Mouse (Mus musculus) limb, embryonic 10.5 days (tissue): ENCODE measurements around the gene Clec16a. TPM values are rescaled to one million over a fixed set of nuclear protein-coding genes. Genes with fewer than 3 reads are reported as not detected.

Source experiments
- DNase-seq: peaks from one replicate; pipeline ENCODE4 v3.0.0-alpha.2; 2017; ENCODE audit warnings: low spot score
- H3K27ac ChIP-seq: fragments of 300-500 bp; sonication (generic); 2 replicates; pipeline ENCODE4 v1.5.1; 2016; ENCODE audit warnings: mild to moderate bottlenecking
- H3K27me3 ChIP-seq: fragments of 300-500 bp; sonication (generic); 2 replicates; pipeline ENCODE4 v1.6.1; 2016; ENCODE audit warnings: low read depth, mild to moderate bottlenecking; ENCODE audit not compliant: poor library complexity, severe bottlenecking
- H3K36me3 ChIP-seq: fragments of 300-500 bp; sonication (generic); 2 replicates; pipeline ENCODE4 v1.6.1; 2016; ENCODE audit warnings: mild to moderate bottlenecking, moderate library complexity
- H3K4me1 ChIP-seq: fragments of 300-500 bp; sonication (generic); 2 replicates; pipeline ENCODE4 v1.6.1; 2016
- H3K4me3 ChIP-seq: fragments of 300-500 bp; sonication (generic); 2 replicates; pipeline ENCODE4 v1.5.1; 2016; ENCODE audit warnings: mild to moderate bottlenecking, moderate library complexity
- H3K9me3 ChIP-seq: fragments of 300-500 bp; sonication (generic); replicated peaks from 2 replicates; pipeline ENCODE4 v1.6.1; 2016; ENCODE audit warnings: mild to moderate bottlenecking
- WGBS: fragments of 180-500 bp; shearing (Covaris S2); methylation state at CpG from one replicate; pipeline ENCODE4 v1.1.7; 2016; 5-methylcytosine and 5-hydroxymethylcytosine counted together
- polyA plus RNA-seq: library from polyadenylated mRNA; unstranded; fragments of >200 nt; fragmentation: Nextera tagmentation; extraction: Ambion mirVana; gene quantifications from 2 replicates; pipeline ENCODE4 v1.2.1, GENCODE M21; 2016

Clec16a gene
- polyA plus RNA-seq, 1 experiment from 2014 or later: 27.0 TPM

DNA sequence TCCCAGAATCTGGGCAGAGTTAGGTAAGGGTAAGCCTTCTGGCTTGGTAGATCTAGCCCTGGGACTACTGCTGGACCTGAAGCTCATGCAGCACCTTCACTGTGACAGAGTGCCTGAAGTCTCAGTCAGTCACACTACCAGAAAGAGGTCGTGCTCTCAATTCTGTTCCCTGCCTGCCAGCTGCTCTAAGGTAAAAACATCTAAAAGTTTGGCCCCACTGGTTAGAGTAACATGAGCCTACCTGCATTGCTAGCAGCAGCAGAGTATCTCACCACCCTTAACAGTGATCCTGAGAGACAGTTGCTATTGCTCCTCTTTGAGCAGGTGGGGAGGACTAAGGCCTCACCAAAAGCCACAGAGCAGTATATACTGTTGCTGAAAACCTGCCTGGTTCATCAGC is 160.3 kb downstream of the Clec16a start:
- Histone ChIP-seq H3K27ac (no peak overlapping the region), H3K9me3 (no peaks in the 10 kb centered on the region), H3K4me1 (peaks cover 36% of the 10 kb centered on the region), H3K4me3 (no peak overlapping the region), H3K36me3 (no peaks in the 10 kb centered on the region), H3K27me3 (no peaks in the 10 kb centered on the region)
- WGBS: 80% methylated on average over 1 of the region's 1 CpGs
- DNase-seq: no peak

DNA sequence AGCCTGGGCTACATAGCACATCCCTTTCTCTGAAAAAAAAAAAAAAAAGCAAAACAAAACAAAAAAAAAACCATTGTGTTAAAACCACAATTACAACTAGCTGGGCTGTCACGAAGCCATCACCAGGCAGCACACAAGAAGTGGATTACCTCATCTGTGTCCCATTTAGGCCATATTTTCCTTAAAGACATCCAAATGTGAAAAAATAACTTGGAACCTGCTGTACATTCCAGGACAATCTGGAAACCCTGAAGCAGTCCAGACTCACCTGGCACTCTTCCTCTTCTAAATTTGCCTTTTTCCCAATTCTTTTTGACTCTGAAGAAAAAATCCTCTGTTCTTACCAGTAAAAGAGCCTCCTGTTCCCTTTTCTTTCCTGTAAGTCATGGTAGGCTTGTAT is 166.4 kb downstream of the Clec16a start:
- Histone ChIP-seq H3K4me3 (no peak overlapping the region), H3K4me1 (peaks cover 17% of the 10 kb centered on the region), H3K9me3 (no peaks in the 10 kb centered on the region), H3K27me3 (no peaks in the 10 kb centered on the region), H3K36me3 (no peaks in the 10 kb centered on the region), H3K27ac (no peak overlapping the region)
- 83% methylated on average over 1 of the region's 1 CpGs for WGBS
- DNase-seq: no peak

DNA sequence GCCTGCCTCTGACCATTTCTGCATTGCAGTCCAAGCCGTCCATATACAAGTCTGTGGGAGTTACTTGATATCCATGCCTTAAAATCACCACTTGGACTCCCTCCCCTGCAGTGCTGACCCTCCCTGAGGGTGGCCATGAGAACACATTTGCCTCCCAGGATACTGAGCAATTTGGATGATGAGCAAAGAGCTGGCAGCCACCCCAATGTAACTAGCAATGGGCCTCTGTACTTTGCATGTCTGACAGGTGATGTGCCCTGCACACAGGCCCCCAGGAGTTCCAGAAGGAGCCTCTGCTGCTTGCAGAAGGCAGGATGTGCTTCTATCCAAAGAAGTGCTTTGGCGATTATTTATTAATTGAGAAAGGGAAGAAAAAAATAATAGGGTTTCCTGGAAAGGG is 167.9 kb downstream of the Clec16a start:
- 50% methylated on average over 2 of the region's 2 CpGs for whole genome bisulfite sequencing
- Histone ChIP-seq H3K27me3 (no peaks in the 10 kb centered on the region), H3K27ac (0 out of 2 replicates have a peak overlapping the region, but pooled peaks have one; percentile 22), H3K4me1 (peaks cover 17% of the 10 kb centered on the region), H3K9me3 (no peaks in the 10 kb centered on the region), H3K36me3 (no peaks in the 10 kb centered on the region), H3K4me3 (no peak overlapping the region)
- DNase-seq: no peak

DNA sequence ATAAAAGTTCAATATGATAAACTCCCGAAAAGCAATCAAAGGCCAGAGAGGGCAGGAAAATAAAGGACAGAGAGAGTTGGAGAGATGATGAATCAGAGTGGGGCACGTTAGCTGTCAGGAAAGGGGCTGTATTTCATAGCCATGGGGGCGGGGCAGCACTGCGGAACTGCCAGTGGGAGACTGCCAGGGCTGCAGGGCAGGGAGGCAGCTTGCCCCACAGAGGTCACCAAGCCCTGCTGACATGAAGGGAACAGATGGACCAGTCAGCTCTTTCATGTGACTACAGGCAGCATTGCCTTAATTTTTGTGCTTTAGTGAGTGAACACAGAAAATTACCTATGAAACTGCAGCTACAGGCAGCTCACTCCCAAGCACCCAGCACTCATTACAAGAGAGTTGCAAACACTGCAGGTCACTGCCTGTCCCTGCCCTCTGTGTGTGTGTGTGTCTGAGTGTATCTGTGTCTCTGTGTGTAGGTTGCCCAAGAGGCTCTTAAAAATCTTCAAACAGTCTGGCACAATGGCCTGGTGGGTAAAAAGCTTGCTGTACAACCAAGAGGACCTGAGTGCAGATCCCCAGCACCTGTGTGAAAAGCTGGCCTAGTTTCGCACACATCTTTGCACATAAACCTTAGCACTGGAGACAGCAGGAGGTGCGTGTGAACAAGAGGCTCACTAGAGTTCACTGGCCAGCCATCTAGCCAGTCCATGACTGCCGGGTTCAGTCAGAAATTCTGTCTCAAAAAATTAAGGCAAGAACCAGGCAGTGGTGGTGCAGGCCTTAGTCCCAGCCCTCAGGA is 168.5 kb downstream of the Clec16a start:
- peak; percentile 55 for DNase-seq

DNA sequence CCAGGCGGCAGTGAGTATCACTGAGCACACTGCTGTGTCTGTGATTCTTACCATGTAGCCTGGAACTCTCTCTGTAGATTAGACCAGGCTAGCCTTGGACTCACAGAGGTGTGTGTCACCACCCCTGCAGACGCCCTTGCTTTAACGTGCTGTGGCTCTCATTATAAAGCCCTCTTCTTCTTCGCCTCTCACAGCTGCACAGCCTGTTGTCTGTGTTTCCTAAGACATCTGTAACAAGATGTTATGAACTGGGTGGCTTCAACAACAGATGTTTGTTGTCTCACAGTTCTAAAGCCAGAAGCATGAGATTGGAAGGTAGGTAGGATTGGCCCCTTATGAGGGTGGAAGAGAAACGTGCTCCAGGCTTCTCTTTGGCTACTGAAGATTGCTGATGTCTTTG is 170.1 kb downstream of the Clec16a start:
- Histone ChIP-seq H3K36me3 (no peaks in the 10 kb centered on the region), H3K4me3 (no peak overlapping the region), H3K4me1 (peaks cover 20% of the 10 kb centered on the region), H3K9me3 (no peaks in the 10 kb centered on the region), H3K27ac (no peak overlapping the region), H3K27me3 (no peaks in the 10 kb centered on the region)
- no peak for DNase-seq
- WGBS: 89% methylated on average over 5 of the region's 5 CpGs

More for the DNA sequence above, 168.5 kb downstream of the Clec16a start:
- Histone ChIP-seq H3K4me3 (no peak overlapping the region), H3K4me1 (peaks cover 17% of the 10 kb centered on the region), H3K27ac (peak overlapping the region; percentile 63), H3K9me3 (no peaks in the 10 kb centered on the region), H3K27me3 (no peaks in the 10 kb centered on the region), H3K36me3 (no peaks in the 10 kb centered on the region)
- 47% methylated on average over 7 of the region's 7 CpGs for WGBS

DNA sequence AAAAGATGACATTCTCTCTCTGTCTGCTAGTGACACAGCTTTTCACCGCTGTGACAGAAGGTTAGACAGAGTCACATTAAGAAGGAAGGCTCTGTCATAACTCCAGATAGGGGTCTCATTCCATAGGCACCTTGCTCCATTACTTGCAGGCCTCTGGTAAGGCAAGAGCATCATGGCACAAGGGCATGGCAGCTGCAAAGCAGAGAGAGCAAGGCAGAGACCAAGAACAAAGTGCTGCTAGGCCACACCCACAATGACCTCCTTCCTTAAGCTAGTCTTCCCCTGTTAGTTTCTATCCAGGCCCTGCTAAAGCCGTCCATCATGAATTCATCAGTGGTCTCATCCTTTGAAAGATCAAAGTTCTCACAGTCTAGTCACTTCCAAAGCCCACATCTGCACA is 170.5 kb downstream of the Clec16a start:
- Histone ChIP-seq H3K36me3 (no peaks in the 10 kb centered on the region), H3K4me3 (no peak overlapping the region), H3K27me3 (no peaks in the 10 kb centered on the region), H3K9me3 (no peaks in the 10 kb centered on the region), H3K4me1 (peaks cover 20% of the 10 kb centered on the region), H3K27ac (no peak overlapping the region)
- WGBS: 77% methylated on average over 2 of the region's 2 CpGs
- no peak for DNase-seq

DNA sequence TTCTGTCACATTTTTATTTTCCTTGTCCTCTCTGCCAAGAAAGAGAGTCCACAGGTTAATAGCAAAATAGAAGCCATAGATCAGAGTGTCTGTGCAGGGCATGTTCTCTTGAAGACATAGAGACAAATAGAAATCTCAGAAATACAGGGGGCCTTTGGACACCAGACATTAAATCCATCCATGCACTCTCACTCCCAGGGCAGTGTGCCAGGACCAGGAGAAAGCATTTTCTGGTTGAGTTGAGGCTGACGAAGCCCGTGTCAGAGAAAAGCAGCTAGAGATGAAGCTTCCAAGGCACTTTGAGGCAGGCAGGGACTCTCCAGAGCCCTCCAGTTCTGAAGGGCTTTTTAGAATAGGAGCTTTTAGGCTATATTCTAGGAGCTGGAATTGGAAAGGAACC is 171.6 kb downstream of the Clec16a start:
- DNase-seq: no peak
- Histone ChIP-seq H3K36me3 (no peaks in the 10 kb centered on the region), H3K4me3 (no peak overlapping the region), H3K27me3 (no peaks in the 10 kb centered on the region), H3K9me3 (no peaks in the 10 kb centered on the region), H3K4me1 (peaks cover 20% of the 10 kb centered on the region), H3K27ac (no peak overlapping the region)
- WGBS: 95% methylated on average over 2 of the region's 2 CpGs

DNA sequence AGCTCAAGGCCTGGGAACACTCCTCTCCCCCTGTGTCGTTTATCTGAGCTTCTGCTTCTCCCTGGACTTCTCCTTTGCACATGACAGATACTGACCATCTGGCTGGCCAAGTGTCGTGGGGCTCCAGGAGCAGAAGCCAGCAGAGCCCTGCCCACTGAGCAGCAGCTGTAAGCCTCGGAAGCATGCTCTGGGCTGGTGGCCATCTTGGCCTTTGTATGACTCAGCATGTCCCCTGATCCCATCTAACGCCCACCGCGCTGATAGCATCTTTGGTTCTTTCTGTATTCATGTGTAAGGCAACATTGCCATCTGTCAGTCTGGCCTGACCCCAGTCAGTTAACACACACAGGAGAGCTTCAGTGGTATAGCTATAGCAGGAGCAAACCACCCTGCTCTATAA is 174.8 kb downstream of the Clec16a start:
- no peaks in the 10 kb centered on the region for H3K9me3 ChIP-seq
- H3K36me3 ChIP-seq: no peaks in the 10 kb centered on the region
- WGBS: 77% methylated on average over 6 of the region's 6 CpGs
- H3K27ac ChIP-seq: no peak overlapping the region
- H3K27me3 ChIP-seq: no peaks in the 10 kb centered on the region
- H3K4me3 ChIP-seq: no peak overlapping the region
- H3K4me1 ChIP-seq: 0 out of 2 replicates have a peak, but pooled peaks cover 7% of the 10 kb centered on the region
- DNase-seq: no peak

DNA sequence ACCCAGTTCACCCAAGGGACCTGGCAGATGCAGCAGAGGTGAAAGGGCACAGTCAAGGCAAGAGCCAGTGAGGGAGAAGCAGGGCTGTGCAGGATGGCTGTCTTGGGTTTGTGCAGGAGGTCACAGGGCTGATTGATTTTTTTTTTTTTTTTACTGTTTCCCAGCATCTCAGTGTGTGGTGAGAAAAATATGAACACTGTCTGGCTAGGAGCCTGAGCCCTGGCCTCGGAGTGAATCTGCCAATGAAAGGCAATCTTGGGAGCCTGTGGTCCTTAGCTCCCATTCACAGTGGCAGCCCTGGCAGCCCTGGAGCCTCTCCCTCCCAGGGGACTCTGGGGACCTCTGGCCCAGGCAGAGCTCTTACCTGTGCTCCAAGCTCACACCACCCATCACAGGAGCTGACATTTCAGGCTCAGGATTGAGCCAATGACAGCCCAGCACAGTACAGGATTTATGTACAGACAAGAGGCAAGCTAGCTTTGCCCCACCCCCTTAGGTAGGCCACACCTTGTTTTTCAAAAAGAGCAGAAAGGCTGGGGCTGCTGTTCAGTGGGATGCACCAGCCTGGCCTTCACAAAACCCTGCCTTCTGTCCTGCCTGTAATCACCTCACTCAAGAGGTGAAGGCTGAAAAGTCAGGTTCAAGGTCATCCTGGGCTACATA is 177.9 kb downstream of the Clec16a start:
- no peaks in the 10 kb centered on the region for H3K36me3 ChIP-seq
- no peak overlapping the region for H3K27ac ChIP-seq
- WGBS: 58% methylated on average over 1 of the region's 1 CpGs
- 0 out of 2 replicates have a peak, but pooled peaks cover 7% of the 10 kb centered on the region for H3K4me1 ChIP-seq
- H3K9me3 ChIP-seq: no peaks in the 10 kb centered on the region
- DNase-seq: no peak
- H3K27me3 ChIP-seq: no peaks in the 10 kb centered on the region
- H3K4me3 ChIP-seq: no peak overlapping the region

DNA sequence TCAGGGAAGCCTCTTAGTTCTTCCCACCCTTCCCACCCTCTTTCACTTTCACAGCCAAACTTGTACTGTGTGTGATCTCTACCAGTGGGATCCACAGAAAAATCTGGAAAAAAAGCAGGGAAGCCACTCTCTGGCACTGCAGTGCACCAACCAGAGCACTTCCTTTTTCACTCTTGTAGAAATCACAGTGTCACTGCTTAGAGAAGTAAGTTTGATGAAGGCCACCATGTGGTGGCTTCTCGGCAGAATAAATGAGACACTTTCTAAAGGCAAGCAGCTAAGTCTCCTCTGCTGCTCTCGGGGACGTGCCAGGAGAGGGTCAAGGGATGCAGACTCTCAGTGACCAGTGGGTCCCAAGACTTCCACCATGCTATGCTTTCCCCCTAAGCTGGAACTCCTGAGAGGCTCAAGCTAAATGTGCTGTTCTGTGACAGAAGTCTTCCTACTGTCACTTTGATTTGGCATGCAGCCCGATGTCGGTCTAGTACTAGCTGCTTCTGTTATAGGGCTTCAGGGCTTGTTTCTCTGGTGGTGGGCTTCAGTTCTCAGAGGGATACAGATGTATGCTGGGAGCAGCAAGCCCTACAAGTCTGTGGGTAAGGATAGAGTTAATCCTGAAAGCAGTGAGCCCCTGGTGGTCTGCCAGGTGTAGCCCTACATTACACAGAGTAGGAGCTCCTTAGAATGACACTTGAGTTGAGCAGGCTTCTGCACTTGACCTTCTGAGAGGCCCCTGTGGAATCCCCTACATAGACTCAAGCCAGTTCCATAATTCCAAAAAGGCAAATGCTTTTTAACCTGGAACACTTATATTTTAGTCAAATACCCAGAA is 178.9 kb downstream of the Clec16a start:
- WGBS: 89% methylated on average over 5 of the region's 5 CpGs
- Histone ChIP-seq H3K27me3 (no peaks in the 10 kb centered on the region), H3K9me3 (no peaks in the 10 kb centered on the region), H3K36me3 (no peaks in the 10 kb centered on the region), H3K27ac (no peak overlapping the region), H3K4me3 (no peak overlapping the region), H3K4me1 (peaks cover 13% of the 10 kb centered on the region)
- no peak for DNase-seq

DNA sequence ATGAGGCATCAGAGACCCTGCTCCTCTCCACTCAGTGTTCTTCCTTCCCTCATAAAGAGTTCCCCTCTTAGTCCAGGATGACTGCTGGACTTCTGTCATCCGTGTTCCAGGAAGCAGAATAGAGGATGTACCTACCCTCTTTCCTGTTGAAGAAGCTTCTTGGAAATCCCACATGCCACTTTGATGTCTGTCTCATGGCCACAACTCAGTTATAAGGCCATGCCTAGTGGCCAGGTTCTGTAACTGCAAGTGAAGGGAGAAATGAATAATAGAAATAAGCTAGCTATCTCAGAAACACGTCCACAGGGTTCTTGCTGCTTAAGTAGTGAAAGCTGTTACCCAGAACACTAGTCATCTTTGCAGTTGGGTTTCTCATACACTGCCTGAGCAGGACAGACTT is 180.0 kb downstream of the Clec16a start:
- peaks cover 10% of the 10 kb centered on the region for H3K4me1 ChIP-seq
- H3K27ac ChIP-seq: no peak overlapping the region
- H3K36me3 ChIP-seq: no peaks in the 10 kb centered on the region
- H3K4me3 ChIP-seq: no peak overlapping the region
- no peaks in the 10 kb centered on the region for H3K9me3 ChIP-seq
- no peak for DNase-seq
- H3K27me3 ChIP-seq: no peaks in the 10 kb centered on the region
- 60% methylated on average over 2 of the region's 2 CpGs for WGBS

DNA sequence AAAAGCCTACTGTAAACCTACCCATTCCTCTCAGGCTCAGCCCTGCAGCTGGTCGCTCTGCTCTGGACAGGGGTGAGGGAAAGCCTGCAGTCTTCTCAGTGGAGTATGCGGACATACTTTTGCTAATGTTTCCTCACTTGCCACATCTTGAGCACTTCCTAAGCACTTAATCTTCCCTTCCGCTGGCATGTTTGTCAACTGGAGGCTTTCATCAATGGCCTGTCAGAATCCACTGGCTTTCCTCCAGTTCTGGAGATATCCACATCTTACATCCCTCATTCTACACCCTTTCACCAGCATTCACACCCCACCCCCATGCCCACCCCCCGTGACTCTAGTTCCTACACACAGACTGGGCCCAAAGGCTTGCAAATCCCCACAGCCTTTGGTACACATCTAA is 182.5 kb downstream of the Clec16a start:
- DNase-seq: no peak
- no peak overlapping the region for H3K27ac ChIP-seq
- 71% methylated on average over 4 of the region's 4 CpGs for WGBS
- H3K36me3 ChIP-seq: no peaks in the 10 kb centered on the region
- H3K9me3 ChIP-seq: no peaks in the 10 kb centered on the region
- H3K4me3 ChIP-seq: no peak overlapping the region
- peaks cover 19% of the 10 kb centered on the region for H3K4me1 ChIP-seq
- no peaks in the 10 kb centered on the region for H3K27me3 ChIP-seq

DNA sequence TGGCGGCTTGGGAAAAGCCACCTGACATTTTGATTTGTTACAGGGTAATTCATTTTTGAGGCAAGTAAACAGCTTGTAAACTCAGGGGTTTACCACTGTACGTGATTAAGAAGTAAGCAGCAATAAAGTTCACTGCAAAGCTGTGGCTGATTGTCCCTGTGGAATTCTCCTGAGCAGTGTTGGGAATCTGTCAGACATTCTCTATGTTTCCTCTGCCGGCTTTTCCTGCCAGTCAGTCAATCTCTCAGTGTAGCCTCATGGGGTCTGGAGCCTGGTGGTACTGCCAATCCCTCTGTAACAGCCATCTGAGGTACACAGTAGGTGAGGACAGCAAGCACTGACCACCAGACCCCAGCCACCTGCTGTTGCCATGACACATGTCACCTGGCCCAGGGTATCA is 183.7 kb downstream of the Clec16a start:
- DNase-seq: no peak
- Histone ChIP-seq H3K27me3 (no peaks in the 10 kb centered on the region), H3K4me3 (no peak overlapping the region), H3K4me1 (peaks cover 15% of the 10 kb centered on the region), H3K9me3 (no peaks in the 10 kb centered on the region), H3K27ac (no peak overlapping the region), H3K36me3 (no peaks in the 10 kb centered on the region)
- WGBS: 44% methylated on average over 3 of the region's 3 CpGs
